Mouse (Mus musculus) midbrain, embryonic 14.5 days (tissue): ENCODE results near the gene Mpv17l2. TPM values are rescaled to one million over a fixed set of nuclear protein-coding genes. Genes with fewer than 3 reads are reported as not detected.
A peak's percentile ranks its signal among the peaks of the same experiment; 100 is the strongest.

Source experiments
- ATAC-seq: fragments of 200-750 bp; cut with Nextera tagmentation; 2 replicates; pipeline ENCODE4 v1.8.0; 2017; ENCODE audit warnings: moderate number of reproducible peaks, moderate library complexity; ENCODE audit not compliant: low FRiP score, low TSS enrichment
- DNase-seq: peaks from one replicate; pipeline ENCODE4 v3.0.0-alpha.2; 2015
- H3K27ac ChIP-seq: fragments of 300-500 bp; sonication (generic); replicated peaks from 2 replicates; pipeline ENCODE4 v1.5.1; 2014; ENCODE audit warnings: mild to moderate bottlenecking, low read depth, low read length, moderate library complexity
- H3K27me3 ChIP-seq: fragments of 300-500 bp; sonication (generic); 2 replicates; pipeline ENCODE4 v1.6.1; 2014; ENCODE audit warnings: low read length, control low read depth, mixed read lengths; ENCODE audit not compliant: control insufficient read depth, insufficient read depth
- H3K36me3 ChIP-seq: fragments of 300-500 bp; sonication (generic); 2 replicates; pipeline ENCODE4 v1.6.1; 2014; ENCODE audit warnings: low read length, control low read depth; ENCODE audit not compliant: control insufficient read depth, insufficient read depth
- H3K4me1 ChIP-seq: fragments of 300-500 bp; sonication (generic); 2 replicates; pipeline ENCODE4 v1.6.1; 2014; ENCODE audit warnings: mild to moderate bottlenecking, antibody characterized with exemption, low read length, control low read depth; ENCODE audit not compliant: control insufficient read depth, insufficient read depth
- H3K4me2 ChIP-seq: fragments of 300-500 bp; sonication (generic); 2 replicates; pipeline ENCODE4 v1.6.1; 2014; ENCODE audit warnings: mild to moderate bottlenecking, low read length, moderate library complexity
- H3K4me3 ChIP-seq: fragments of 300-500 bp; sonication (generic); replicated peaks from 2 replicates; pipeline ENCODE4 v1.5.1; 2014; ENCODE audit warnings: low read depth, low read length
- H3K9ac ChIP-seq: fragments of 300-500 bp; sonication (generic); replicated peaks from 2 replicates; pipeline ENCODE4 v1.6.1; 2014; ENCODE audit warnings: mild to moderate bottlenecking, low read length, moderate library complexity
- H3K9me3 ChIP-seq: fragments of 300-500 bp; sonication (generic); 2 replicates; pipeline ENCODE4 v1.6.1; 2016; ENCODE audit warnings: low read length, control low read depth, mixed read lengths; ENCODE audit not compliant: control insufficient read depth
- WGBS: fragments of 180-500 bp; shearing (Covaris S2); extraction: QIAGEN DNeasy Blood & Tissue Kit; methylation state at CpG from one replicate; pipeline ENCODE4 v1.1.7; 2014; 5-methylcytosine and 5-hydroxymethylcytosine counted together
- polyA plus RNA-seq: library from polyadenylated mRNA; unstranded; fragments of >200 nt; fragmentation: Nextera tagmentation; extraction: Ambion mirVana; gene quantifications from 2 replicates; pipeline ENCODE4 v1.2.1, GENCODE M21; 2014

The Mpv17l2 gene
- polyA plus RNA-seq, 1 experiment from 2014 or later = 37.1 TPM

DNA sequence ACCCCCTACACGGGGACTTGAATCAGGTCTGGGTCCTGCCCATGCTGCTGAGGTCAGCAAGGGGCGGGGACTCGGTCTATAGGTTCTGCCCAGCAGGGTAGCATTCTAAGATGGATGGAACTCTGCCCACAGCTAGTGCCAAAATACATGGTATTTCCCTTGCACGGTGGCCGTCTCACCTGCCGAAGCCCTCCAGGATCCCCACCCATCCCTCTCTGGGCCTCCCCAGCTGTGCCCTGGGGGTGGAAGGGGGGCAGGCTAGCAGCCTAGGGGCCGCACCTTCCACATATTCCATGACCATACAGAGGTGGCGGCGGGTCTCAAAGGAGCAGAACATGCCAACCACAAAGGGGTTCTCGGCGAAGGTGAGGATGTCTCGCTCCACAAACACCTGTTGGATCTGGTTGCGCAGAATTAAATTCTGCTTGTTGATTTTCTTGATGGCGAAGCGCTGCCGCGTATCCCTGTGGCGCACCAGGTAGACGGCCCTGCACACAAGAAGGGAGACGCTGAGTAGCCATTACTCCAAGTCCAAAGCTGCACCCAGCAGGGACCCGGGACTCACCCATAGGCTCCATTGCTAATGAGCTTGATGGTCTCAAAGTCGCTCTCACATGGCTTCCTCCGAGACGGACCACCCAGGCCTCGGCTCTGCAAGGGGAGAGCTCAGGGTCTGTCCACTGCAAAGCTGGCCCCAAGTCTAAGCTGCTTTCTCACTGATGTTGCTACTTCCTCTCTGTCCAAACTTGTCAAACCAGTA lies 25.7 kb upstream of the Mpv17l2 start:
- Histone ChIP-seq H3K4me2 (no peak overlapping the region), H3K27ac (no peak overlapping the region), H3K4me1 (peaks cover 8% of the 10 kb centered on the region; the same call in 1 of the 2 replicates), H3K9ac (no peak overlapping the region), H3K27me3 (no peaks in the 10 kb centered on the region), H3K36me3 (peaks cover 64% of the 10 kb centered on the region), H3K4me3 (no peak overlapping the region), H3K9me3 (no peaks in the 10 kb centered on the region)
- 86% methylated on average over 25 of the region's 25 CpGs for WGBS
- no peak for DNase-seq
- no peak for ATAC-seq

DNA sequence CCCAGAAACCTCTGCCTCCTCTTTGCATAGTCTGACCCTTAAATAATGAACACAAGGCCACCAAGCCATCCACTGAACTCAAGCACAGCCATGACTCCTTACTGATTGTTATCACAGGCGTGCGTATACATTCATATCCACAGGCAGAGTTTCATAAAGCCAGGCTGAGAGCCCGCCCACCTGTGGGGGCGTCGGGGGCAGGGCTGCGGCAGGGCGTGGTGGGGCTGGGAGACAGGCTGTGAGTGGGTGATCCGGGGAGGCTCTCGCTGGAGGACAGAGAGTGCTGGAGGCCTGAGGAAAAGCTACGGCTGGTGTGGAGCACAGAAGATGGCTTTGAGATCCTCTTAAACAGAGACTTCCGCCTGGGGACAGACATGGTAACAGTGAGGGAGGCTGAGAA lies 19.3 kb upstream of the Mpv17l2 start:
- H3K36me3 ChIP-seq = peaks cover 58% of the 10 kb centered on the region
- no peak for ATAC-seq
- no peaks in the 10 kb centered on the region for H3K9me3 ChIP-seq
- H3K4me1 ChIP-seq = peaks cover 19% of the 10 kb centered on the region
- H3K9ac ChIP-seq = 0 out of 2 replicates have a peak overlapping the region, but pooled peaks have one; percentile 0
- H3K27ac ChIP-seq = no peak overlapping the region
- H3K4me3 ChIP-seq = no peak overlapping the region
- H3K27me3 ChIP-seq = no peaks in the 10 kb centered on the region
- DNase-seq = no peak
- no peak overlapping the region for H3K4me2 ChIP-seq
- 82% methylated on average over 11 of the region's 11 CpGs for WGBS

- peak; percentile 94 for ATAC-seq
- peaks cover 62% of the 10 kb centered on the region for H3K36me3 ChIP-seq
- peak within 1 kb of the TSS; percentile 99 for H3K9ac ChIP-seq
- peak within 1 kb of the TSS; percentile 97 for H3K27ac ChIP-seq
- peaks cover 25% of the 10 kb centered on the region for H3K4me1 ChIP-seq
- peak within 1 kb of the TSS; percentile 72 for H3K4me2 ChIP-seq
- under 1% methylated on average over 94 of the region's 94 CpGs for WGBS
- no peaks in the 10 kb centered on the region for H3K9me3 ChIP-seq
- peak within 1 kb of the TSS; percentile 93 for H3K4me3 ChIP-seq
- DNase-seq = peak; percentile 100
- H3K27me3 ChIP-seq = no peaks in the 10 kb centered on the region
Measured at GRCm38 (mm10) chr8:70776496-70777444, 16.0 kb upstream of the Mpv17l2 start, which contains the start of gene Pik3r2. TSS of gene Pik3r2 (minus strand) at chr8:70776713.

- H3K27ac ChIP-seq = peak overlapping the region; percentile 97
- peak overlapping the region; percentile 72 for H3K4me2 ChIP-seq
- 2% methylated on average over 34 of the region's 34 CpGs for WGBS
- no peaks in the 10 kb centered on the region for H3K9me3 ChIP-seq
- no peak for DNase-seq
- no peaks in the 10 kb centered on the region for H3K27me3 ChIP-seq
- H3K36me3 ChIP-seq = peaks cover 61% of the 10 kb centered on the region
- ATAC-seq = no peak
- H3K4me1 ChIP-seq = peaks cover 25% of the 10 kb centered on the region
- H3K4me3 ChIP-seq = peak overlapping the region; percentile 93
- H3K9ac ChIP-seq = peak overlapping the region; percentile 99
Measured at GRCm38 (mm10) chr8:70775851-70776495, 15.2 kb upstream of the Mpv17l2 start.

DNA sequence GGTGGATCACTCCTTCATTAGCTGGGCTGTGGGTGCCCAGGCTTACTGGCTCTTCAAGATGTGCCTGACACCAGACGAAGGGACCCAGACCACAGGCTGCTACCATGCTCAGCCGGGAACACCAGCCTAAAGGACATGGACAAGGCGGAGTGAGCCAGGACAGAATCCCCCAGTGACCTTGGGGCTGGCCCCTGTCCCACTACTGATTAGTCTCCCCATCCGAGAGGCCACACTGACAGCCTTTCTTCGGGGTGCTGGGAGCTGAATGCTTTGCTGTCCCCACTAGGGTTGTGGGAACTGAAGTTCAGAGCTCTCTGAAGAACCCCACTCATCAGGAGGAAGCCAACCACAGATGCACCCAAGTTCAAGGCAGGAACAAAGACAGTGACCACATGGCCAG lies 14.5 kb upstream of the Mpv17l2 start:
- Histone ChIP-seq H3K27ac (no peak overlapping the region), H3K27me3 (no peaks in the 10 kb centered on the region), H3K4me3 (peak overlapping the region; percentile 93), H3K9me3 (no peaks in the 10 kb centered on the region), H3K36me3 (peaks cover 62% of the 10 kb centered on the region), H3K4me1 (peaks cover 25% of the 10 kb centered on the region), H3K4me2 (peak overlapping the region; percentile 72), H3K9ac (peak overlapping the region; percentile 99)
- 90% methylated on average over 5 of the region's 5 CpGs for WGBS
- ATAC-seq (no peak), DNase-seq (no peak)

DNA sequence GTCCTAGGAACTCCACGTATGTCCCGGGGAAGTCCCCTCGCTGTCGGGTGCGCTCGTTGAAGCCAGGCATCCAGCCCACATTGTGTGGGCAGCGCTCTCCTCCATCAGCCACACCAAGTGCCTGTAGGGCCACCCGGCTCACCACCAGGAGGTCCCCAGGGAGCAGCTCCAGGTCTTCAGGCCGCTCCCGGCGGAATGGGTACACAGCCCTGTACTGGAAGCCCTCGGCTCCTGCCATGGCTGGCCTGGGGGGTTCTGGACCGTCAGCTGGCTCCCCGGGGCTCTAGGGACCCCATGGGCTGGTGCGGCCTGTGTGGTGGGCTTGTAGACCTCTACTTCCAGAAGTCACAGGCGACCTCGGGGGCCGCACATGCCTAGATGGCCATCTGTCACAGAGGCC lies 14.0 kb upstream of the Mpv17l2 start:
- WGBS = 94% methylated on average over 18 of the region's 18 CpGs
- DNase-seq (no peak), ATAC-seq (no peak)
- H3K9me3 ChIP-seq = no peaks in the 10 kb centered on the region
- H3K4me1 ChIP-seq = peaks cover 25% of the 10 kb centered on the region
- no peak overlapping the region for H3K4me3 ChIP-seq
- H3K4me2 ChIP-seq = peak overlapping the region; percentile 72
- peak overlapping the region; percentile 99; the same call in 1 of the 2 replicates for H3K9ac ChIP-seq
- H3K27me3 ChIP-seq = no peaks in the 10 kb centered on the region
- 0 out of 2 replicates have a peak overlapping the region, but pooled peaks have one; percentile 37 for H3K27ac ChIP-seq
- peaks cover 62% of the 10 kb centered on the region for H3K36me3 ChIP-seq

GRCm38 (mm10) chr8:70773833-70774232 lies 13.1 kb upstream of the Mpv17l2 start:
- Histone ChIP-seq H3K4me1 (peaks cover 25% of the 10 kb centered on the region), H3K9ac (0 out of 2 replicates have a peak overlapping the region, but pooled peaks have one; percentile 99), H3K4me2 (peak overlapping the region; percentile 10), H3K36me3 (peaks cover 62% of the 10 kb centered on the region), H3K27me3 (no peaks in the 10 kb centered on the region), H3K9me3 (no peaks in the 10 kb centered on the region), H3K27ac (0 out of 2 replicates have a peak overlapping the region, but pooled peaks have one; percentile 37), H3K4me3 (no peak overlapping the region)
- peak; percentile 72 for DNase-seq
- 63% methylated on average over 9 of the region's 9 CpGs for WGBS
- ATAC-seq = no peak

DNA sequence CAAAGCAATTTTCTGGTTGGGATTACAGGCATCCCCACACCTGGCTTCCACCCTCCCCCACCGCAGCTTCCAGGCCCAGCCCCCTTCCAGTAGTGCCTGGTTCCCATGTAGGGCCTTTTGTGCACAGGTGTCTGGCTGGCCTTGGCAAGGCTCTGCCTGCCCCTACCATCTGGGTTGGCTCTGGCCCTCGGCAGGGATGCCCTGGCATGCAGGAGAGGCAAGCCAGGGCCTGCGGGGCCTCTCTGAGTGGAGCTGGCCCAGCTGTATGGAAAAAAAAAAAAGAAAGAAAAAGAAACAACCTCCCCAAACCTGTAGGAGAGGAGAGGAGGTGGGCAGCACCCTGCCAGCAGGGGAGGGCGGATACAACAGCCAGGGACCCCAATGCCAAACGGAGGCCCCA lies 12.7 kb upstream of the Mpv17l2 start:
- no peak for DNase-seq
- WGBS = 85% methylated on average over 5 of the region's 5 CpGs
- peaks cover 62% of the 10 kb centered on the region for H3K36me3 ChIP-seq

More for the DNA sequence above, 12.7 kb upstream of the Mpv17l2 start:
- Histone ChIP-seq H3K4me1 (peaks cover 25% of the 10 kb centered on the region), H3K4me3 (no peak overlapping the region), H3K9ac (0 out of 2 replicates have a peak overlapping the region, but pooled peaks have one; percentile 99), H3K4me2 (peak overlapping the region; percentile 10), H3K27me3 (no peaks in the 10 kb centered on the region), H3K9me3 (no peaks in the 10 kb centered on the region), H3K27ac (0 out of 2 replicates have a peak overlapping the region, but pooled peaks have one; percentile 26)
- no peak for ATAC-seq
